Mouse (Mus musculus) ZHBTc4 (cell line): Measurements from ENCODE around the gene Mertk.

Experiments
- DNase-seq: peaks from one replicate; pipeline ENCODE4 v3.0.0-alpha.2; 2011; ENCODE audit warnings: low read depth, low spot score

Gene Mertk

GRCm38 (mm10) chr2:128722106-128722710, 23.5 kb downstream of the Mertk start:
- no peak for DNase-seq

DNA sequence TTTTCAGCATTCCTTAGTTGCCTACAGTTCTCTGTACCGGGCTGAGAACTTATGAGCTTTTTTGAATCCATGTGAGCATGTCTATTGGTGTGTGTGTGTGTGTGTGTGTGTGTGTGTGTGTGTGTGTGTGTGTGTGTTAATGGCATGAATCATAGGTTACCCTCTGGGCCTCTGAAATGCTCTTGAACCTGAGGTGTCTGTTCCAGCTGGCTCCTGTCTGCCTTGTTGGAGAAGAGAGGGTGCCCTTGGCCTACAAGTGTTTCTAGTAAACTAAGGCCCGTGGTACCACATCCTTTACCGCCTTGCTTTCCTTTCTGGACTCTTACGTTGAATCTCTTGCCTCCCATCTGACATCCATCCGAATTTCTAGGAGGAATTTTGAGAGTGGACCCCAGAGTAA, 27.3 kb downstream of the Mertk start:
- DNase-seq = no peak

DNA sequence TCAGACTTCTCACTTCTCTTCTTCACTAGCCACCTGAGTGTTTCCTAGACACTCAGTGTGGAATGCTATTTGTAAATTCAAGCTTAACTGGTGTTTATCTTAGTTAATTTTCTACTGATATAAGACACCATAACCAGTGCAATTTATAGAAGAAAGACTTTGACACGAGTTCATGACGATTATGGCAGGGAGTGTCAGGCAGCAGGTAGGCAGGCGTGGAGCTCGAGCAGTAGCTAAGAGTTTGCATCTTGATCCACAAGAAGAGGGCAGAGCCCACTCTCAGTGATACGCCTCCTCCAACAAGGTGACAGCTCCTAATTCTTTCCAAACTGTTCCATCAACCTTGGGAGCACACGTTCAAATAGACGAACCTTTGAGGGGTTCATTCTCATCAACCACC, 27.9 kb downstream of the Mertk start:
- DNase-seq = no peak

- no peak for DNase-seq
Observed at GRCm38 (mm10) chr2:128727552-128727951, 28.8 kb downstream of the Mertk start.

DNA sequence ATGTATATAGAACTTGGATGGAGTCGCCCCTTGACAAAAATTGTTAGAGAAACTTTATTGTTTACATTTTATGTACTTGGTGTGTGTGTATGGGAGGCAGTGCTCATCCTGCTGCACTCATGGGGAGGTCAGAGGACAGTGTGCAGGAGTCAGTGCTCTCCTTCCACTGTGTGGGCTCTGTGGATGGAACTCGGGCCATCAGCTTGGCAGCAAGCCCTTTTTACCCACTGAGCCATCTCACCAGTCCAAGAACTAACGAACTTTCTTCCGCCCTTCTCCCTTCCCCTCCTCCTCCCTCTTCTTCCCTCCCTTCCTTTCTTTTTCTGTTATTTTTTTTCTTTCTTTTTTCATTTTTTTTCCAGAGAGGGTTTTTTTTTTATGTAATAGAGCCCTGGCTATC, 29.3 kb downstream of the Mertk start:
- DNase-seq = no peak

- DNase-seq = peak; percentile 52
Observed at GRCm38 (mm10) chr2:128729141-128729540, 30.4 kb downstream of the Mertk start.

- DNase-seq = no peak
Observed at GRCm38 (mm10) chr2:128731514-128731913, 32.8 kb downstream of the Mertk start.

DNA sequence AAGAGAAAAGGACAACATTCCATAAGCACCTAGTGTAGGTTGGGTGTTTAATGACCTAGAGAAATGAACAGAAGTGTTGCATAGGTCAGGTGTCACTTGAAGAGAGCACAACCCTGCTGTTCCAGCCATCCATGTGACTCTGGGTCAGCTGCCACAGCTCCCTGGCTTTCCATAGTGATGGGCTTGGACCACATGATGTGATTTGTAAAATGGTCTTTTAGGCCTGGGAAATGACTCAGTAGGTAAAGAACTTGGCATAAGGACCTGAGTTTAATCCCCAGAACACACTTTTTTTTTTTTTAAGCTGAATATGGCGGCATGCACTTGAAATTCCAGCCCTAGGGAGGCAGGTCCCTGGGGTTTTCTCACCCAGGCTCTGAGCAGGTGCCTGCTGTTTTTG, 33.2 kb downstream of the Mertk start:
- no peak for DNase-seq

- DNase-seq = no peak
Observed at GRCm38 (mm10) chr2:128735089-128735488, 36.3 kb downstream of the Mertk start.

- DNase-seq = no peak
Observed at GRCm38 (mm10) chr2:128737051-128737450, 38.3 kb downstream of the Mertk start.

- DNase-seq = no peak
Observed at GRCm38 (mm10) chr2:128737796-128738195, 39.0 kb downstream of the Mertk start.

- no peak for DNase-seq
Observed at GRCm38 (mm10) chr2:128738725-128739258, 40.0 kb downstream of the Mertk start.

- DNase-seq = no peak
Observed at GRCm38 (mm10) chr2:128745879-128746620, 47.3 kb downstream of the Mertk start.

- DNase-seq = peak; percentile 12
Observed at GRCm38 (mm10) chr2:128746621-128747151, 47.9 kb downstream of the Mertk start.

DNA sequence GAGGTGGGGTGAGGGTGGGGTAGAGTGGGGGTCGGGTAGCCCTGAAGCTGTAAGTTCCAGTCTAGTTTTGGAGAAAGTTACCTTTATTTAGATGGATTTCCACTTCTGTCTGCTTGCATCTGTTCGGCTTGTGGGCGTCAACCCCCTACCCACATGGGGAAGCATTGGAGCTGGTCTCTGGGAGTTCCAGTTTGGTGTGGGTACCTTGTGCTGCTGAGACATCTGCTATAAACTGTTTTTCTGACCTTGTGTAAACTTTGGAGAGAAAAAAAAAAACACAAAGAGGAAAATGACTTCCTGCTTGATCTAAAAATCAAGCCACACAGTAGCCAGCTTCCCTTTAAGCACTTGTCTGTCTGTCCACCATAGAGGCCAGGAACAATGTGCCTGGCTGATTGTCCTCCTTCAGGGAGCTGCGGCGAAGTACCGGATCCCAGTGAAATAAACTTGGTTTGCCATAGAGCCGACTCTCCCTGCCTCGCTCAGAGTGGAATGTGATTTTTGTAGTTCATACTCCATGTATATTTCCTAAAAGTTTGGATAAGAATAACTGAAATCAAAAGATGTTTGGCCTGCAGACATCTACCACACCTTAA, 48.8 kb downstream of the Mertk start:
- no peak for DNase-seq

GRCm38 (mm10) chr2:128748171-128748570, 49.4 kb downstream of the Mertk start:
- DNase-seq = no peak

DNA sequence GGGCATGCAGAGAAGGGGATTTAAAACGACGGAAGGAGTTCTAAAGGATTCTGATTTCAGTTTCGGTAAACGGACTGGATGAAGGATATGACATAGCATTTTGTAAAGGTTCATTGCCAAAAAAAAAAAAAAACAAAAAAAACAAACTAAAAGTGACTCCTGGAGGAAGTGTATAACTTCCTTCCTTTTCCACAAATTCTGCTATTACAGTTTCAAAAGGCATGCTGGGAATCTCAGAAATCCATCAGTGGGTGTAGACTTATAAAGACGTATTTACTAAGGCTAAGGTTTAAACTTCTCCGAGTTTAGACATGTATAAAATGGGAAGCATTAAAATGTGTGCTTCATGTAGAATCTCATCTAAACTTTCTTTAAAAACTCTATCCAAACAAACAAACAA, 52.3 kb downstream of the Mertk start:
- no peak for DNase-seq

- no peak for DNase-seq
Observed at GRCm38 (mm10) chr2:128753295-128753873, 54.6 kb downstream of the Mertk start.

- DNase-seq = no peak
Observed at GRCm38 (mm10) chr2:128755149-128755691, 56.5 kb downstream of the Mertk start.

DNA sequence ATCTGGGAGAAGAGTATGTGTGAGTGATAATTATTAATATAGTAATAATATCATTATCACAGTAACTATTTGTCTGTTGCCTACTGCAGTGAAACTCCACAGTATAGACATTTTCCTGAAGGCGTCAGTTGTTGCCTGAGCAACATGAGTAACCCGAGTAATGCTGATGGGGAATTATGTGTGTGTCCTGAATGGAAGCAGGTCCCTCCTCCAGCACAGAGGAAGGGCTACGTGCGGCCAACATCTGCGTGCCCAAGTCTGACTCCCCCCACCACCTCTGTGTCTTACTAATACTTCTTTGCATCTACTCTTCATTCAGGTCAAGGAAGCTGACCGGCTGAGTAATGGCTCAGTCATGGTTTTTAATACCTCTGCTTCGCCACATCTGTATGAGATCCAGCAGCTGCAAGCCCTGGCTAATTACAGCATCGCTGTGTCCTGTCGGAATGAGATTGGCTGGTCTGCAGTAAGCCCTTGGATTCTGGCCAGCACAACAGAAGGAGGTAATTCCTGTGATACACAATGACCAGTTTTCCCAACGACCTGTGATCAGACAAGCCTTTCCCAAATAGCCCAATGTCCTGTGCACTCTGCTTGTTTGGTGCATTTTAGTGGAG, 60.1 kb downstream of the Mertk start:
- DNase-seq = no peak

GRCm38 (mm10) chr2:128762008-128762407, 63.3 kb downstream of the Mertk start:
- DNase-seq = no peak
